Mouse (Mus musculus) megakaryocyte-erythroid progenitor cell, adult 5-6 weeks (primary cell): ENCODE measurements around the gene Csnk2a1. TPM values are rescaled to one million over a fixed set of nuclear protein-coding genes. Genes with fewer than 3 reads are reported as not detected.
"Not testable (repeated sequence)": the region's sequence is repeated elsewhere in the genome, so short reads cannot be mapped to it uniquely, and the experiment has no call there.

Experiments used
- ATAC-seq: replicated peaks from 2 replicates; pipeline ENCODE4 v1.8.0; 2016; ENCODE audit warnings: mild to moderate bottlenecking, inconsistent platforms; ENCODE audit not compliant: severe bottlenecking, poor library complexity, low FRiP score, low TSS enrichment
- total RNA-seq, 2 experiments: library from RNA; stranded (forward) in 1 of 2; stranded (reverse) in 1 of 2; fragments of 200-1000, 215-1000 nt in 1 of 2; fragments of >200 nt in 1 of 2; fragmentation: Nextera tagmentation in 1 of 2; gene quantifications; 2 replicates each; pipeline ENCODE4 v1.2.3; 2014 to 2017

Gene Csnk2a1
- total RNA-seq (2014; fragmentation: Nextera tagmentation) (109 and 165 TPM in 2 replicates), total RNA-seq (2017) (158 and 161 TPM in 2 replicates)

GRCm38 (mm10) chr2:152226248-152227050, at the start of gene Csnk2a1:
Csnk2a1 (plus strand) TSS chr2:152226839.
- peak; percentile 94 for ATAC-seq

DNA sequence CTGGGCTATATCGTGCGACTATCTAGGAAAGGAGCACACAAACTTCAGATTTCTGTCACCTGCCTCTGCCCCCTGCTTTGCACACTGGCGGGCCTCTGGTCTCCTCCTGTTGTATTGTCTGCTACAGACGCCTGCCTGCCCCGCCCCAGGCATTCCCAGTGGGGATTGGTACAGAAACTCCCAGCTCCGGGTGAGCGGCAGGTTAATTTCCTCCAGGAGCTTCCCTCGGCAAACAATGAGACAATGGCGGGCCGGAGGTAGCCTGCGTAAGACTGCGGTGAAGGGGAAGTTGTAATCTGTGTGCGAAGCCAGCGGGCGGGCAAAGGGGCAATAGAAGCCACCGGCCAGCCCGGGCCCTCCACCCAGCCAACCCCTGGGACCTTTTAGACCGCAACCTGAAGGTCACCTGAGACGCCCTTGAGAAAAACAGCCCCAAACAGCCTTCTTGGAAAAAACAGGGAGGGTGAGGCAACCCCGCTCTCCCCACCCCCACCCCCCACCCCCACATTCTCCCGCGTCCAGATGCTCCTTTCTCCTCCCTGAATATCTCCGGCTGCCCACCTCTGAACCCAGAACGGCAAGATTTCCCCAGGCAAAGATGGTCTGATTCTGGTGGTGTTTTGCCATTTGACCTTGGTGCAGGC, 49.4 kb upstream of the Csnk2a1 start:
- ATAC-seq, result no peak

DNA sequence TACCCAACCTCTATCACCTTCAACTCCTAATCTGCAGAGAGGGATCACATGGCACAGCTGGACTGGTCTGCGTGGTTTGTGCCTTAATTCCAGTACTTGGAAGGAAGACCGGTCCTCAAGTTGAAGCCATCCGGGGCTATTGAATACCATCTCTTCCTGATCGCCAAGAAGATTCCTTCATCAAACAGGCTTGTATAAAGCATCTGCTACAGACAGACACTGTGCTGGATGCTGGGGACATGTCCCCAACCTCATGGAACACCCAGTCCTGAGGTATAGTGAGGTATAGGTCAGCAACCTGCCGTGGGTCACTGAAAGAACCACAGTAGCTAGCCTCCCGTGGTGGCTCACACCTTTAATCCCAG, 48.9 kb upstream of the Csnk2a1 start:
- ATAC-seq, result no peak

- ATAC-seq, result no peak
These were observed 48.3 kb upstream of the Csnk2a1 start for GRCm38 (mm10) chr2:152178345-152178744.

DNA sequence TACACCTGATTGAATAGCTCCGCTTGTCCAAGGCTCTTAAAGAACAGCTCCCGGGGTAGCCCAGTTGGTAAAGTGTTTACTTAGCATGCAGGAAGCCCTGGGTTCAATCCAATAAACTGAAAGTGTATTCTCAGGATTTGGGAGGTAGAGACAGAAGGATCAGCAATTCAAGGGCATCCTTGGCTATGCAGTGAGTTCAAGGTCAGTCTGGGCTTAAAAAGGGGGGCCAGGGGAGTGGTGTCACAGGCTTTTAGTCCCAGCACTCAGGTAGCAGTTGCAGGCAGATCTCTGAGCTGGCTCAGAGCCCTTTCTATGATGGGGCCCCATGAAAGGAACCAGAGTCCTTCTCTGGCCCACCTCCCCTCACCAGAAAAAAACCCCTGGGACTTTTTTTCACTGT, 47.3 kb upstream of the Csnk2a1 start:
- ATAC-seq, result no peak

DNA sequence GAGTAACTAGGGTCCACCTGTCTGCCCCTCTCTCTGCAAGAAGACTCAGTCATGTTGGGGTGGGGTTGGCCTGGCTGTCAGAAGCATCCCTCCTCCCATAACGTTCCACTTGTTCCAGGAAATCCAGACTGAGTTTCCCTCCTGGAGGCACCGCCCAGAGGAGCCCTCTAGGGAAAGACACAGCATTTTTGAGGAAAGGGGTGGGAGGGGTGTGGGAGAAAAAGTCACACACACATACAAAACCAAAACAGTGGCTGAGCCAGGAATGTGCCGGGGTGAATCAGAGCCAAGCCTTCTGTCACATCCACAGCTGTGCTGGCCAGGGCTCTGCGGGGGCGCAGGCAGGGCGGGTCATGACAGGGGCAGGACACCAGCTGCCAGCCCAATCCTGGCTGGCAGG, 46.3 kb upstream of the Csnk2a1 start:
- ATAC-seq, result 0 out of 2 replicates have a peak, but pooled peaks have one; percentile 12

- no peak for ATAC-seq
These were observed 39.5 kb upstream of the Csnk2a1 start for GRCm38 (mm10) chr2:152187132-152187531.

- no peak for ATAC-seq
These were observed 37.4 kb upstream of the Csnk2a1 start for GRCm38 (mm10) chr2:152189213-152189612.

- no peak for ATAC-seq
These were observed 37.0 kb upstream of the Csnk2a1 start for GRCm38 (mm10) chr2:152189640-152190039.

DNA sequence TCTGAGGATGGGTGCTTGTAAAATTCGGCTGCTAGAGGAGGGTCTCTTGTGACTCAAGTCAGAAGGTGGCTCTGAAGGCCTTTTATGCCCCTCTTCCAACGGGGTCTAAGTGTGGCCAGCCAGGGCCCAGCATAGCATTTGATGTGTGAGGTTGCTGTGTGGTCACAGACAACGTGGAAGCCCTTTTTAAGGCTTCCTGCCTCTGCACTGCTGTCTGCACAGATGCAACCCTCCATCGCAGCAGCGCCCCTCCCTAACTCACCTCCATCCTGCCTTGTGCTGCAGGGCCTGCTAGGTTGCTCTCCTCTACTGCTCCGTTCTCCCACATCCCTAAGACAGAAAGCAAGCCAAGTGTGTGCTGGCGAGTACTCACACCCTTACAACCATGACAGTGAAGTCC, 36.5 kb upstream of the Csnk2a1 start:
- ATAC-seq, result no peak

DNA sequence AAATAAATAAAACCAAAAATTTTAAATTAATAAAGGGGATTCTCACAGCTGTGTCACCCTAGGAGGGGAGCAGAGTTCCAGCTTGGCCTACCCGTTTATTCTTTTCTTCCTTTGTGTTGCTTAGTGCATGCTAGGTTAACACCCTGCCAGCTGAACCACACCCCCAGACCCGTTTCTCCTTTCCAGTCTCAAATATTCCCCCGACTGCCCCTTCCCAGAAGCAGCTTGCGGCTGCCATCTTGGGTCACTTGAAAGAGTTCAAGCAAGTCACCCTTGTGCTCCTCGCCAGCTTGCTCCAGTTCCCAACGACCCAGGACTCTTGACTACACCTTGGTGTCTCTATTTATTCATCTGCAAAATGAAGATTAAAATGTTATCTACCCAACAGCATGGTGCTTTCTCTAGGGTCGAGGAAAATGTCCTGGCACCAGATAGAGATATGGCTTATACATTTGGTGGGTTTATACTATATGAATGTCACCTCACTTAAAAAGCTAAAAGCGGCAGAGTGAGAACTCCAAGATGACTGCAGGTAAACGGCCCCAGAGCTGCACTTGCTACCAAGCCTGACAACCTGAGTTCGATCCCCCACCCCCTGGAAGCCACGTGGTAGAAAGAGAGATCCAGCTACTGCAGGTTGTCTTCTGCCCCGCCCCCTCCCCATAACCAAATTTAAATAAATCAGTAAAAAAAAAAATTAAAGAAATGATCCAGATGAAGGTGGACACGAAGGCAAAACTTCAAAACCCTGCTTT, 33.9 kb upstream of the Csnk2a1 start:
- ATAC-seq, result peak; percentile 62

- no peak for ATAC-seq
These were observed 33.3 kb upstream of the Csnk2a1 start for GRCm38 (mm10) chr2:152193346-152193710.

- peak; percentile 69 for ATAC-seq
These were observed 32.1 kb upstream of the Csnk2a1 start for GRCm38 (mm10) chr2:152194586-152194985.

GRCm38 (mm10) chr2:152196896-152197295, 29.7 kb upstream of the Csnk2a1 start:
- ATAC-seq, result peak; percentile 20; the same call in 1 of the 2 replicates

- ATAC-seq, result peak; percentile 76
These were observed 29.3 kb upstream of the Csnk2a1 start for GRCm38 (mm10) chr2:152197301-152197712.

DNA sequence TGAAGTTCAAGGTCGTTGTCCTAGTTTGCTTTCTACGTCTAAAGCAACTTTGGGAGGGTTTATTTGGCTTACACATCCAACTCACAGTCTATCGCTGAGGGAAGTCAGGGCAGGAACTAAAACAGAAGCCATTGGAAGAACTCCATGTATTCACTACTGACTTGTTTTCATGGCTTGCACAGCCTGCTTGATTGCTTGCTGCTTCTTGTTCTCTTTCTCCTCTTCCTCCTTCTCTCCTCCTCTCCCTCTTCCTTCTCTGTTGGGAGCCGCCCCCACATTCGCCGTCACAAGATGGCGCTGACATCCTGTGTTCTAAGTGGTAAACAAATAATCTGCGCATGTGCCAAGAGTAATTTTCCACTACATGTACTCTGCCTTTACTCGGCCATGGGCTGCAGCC, 20.5 kb upstream of the Csnk2a1 start:
- not testable (repeated sequence) for ATAC-seq

DNA sequence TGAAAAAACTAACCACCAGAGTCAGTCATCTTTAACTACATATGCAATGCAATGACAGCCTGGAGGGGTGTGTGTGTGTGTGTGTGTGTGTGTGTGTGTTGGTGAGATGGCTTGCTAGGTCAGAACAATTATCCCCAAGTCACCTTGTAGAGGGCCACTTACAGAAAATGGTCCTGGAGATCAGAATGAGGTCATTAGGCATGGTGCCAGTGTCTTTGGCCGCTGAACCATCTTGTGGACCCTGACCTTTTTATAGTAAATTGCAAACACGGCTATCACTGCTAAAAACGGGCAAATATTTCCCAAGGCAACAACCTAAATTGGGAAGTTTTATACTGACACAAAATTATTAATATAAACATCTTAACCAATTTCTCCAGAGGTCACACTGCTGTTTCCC, 14.8 kb upstream of the Csnk2a1 start:
- ATAC-seq, result no peak

GRCm38 (mm10) chr2:152216975-152217374, 9.7 kb upstream of the Csnk2a1 start:
- no peak for ATAC-seq

DNA sequence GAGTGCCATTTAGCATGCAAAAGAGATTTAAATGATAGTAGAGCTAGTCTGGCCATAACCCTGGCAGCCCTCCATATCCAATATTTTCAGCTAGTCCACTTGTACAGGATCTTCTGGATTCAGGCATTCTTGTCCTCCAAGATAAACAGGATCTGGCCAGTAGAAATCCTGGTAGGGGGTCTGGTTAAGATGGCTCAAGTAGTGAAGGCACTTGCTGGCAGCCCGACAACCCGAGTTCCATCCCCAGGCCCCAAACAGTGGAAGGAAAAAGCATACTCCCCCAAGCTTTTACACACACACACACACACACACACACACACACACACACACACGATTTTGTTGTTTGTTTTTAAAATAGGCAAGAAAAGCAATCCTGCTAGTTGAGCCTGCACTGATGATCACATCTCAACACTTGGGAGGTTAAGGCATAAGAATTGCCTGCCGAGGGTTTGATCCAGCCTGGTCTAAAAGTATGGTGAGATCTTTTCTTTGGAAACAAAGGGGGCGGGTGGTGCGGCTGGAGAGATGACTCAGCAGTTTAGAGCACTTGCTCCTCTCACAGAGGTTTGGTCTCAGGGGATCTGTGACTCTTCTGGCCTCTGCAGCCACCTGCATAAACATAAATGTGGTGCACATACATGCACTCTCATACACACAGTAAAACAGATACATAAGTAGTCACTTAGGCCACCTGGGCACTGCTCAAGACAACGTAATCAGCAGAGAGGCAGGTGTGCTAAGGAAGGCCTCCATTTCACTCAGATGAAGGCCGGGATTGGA, 2.9 kb upstream of the Csnk2a1 start:
- ATAC-seq, result no peak

DNA sequence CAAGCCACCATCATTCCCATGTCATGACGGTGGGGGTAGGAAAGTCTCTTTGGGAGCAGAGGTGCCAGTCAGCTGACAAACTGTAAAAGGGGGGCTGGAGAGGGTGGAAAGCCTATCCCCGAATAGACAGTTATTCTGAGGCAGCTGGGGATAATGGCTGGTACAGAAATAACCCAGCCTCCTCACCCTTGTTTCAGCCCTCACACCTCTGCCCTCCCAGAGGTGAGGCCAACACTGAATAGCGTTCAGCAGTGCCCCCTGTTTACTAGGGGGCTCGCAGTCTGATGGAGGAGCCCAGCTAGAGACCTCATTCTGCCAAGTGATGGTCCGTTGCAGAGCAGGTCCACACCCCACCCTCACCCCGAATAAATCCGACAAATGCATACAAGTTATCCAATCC, 1.1 kb upstream of the Csnk2a1 start:
- no peak for ATAC-seq
